Mouse (Mus musculus): ENCODE measurements around the gene Far2. TPM values are rescaled to one million over a fixed set of nuclear protein-coding genes. Genes with fewer than 3 reads are reported as not detected.

The Far2 gene
- total and polyA plus RNA-seq, 2 experiments: 0.02 TPM; not detected in 1

GRCm38 (mm10) chr6:148211897-148212680 lies 165.0 kb downstream of the Far2 start, which contains the start of gene Ergic2:
Ergic2 (minus strand) TSS chr6:148212374.
- H3K27me3 ChIP-seq (ENCODE audit: control insufficient read depth, insufficient read depth, low read length): no peaks in the 10 kb centered on the region
- peak within 1 kb of the TSS; percentile 86 for H3K4me3 ChIP-seq (ENCODE audit: insufficient read depth, low read depth, low read length)
- DNase-seq (ENCODE audit: extremely low read depth, low read depth, low spot score): peak; percentile 99
- WGBS: under 1% methylated on average over 61 of the region's 61 CpGs
- H3K36me3 ChIP-seq (ENCODE audit: control insufficient read depth, insufficient read depth, low read length): no peaks in the 10 kb centered on the region; the same call in 1 of the 2 replicates
- peak within 1 kb of the TSS; percentile 81 for H3K27ac ChIP-seq (replicated peaks; ENCODE audit: insufficient read depth, low read depth, low read length)
- peaks cover 18% of the 10 kb centered on the region for H3K4me1 ChIP-seq (ENCODE audit: control insufficient read depth, insufficient read depth, low read length)
- peak within 1 kb of the TSS; percentile 91 for H3K9ac ChIP-seq (ENCODE audit: low read depth, low read length)
- TF ChIP-seq POLR2A (IDR thresholded peaks at IDR 0.05; ENCODE audit: extremely low read depth, insufficient read depth, low read length) (peak; percentile 68), CTCF (IDR thresholded peaks at IDR 0.05; ENCODE audit: low read depth, low read length) (no peak)
- peaks cover 15% of the 10 kb centered on the region; the same call in 1 of the 2 replicates for H3K79me2 ChIP-seq (ENCODE audit: control insufficient read depth, insufficient read depth, low read length)

- H3K27me3 ChIP-seq (ENCODE audit: control insufficient read depth, insufficient read depth, low read length): no peaks in the 10 kb centered on the region
- no peak for TF ChIP-seq POLR2A (IDR thresholded peaks at IDR 0.05; ENCODE audit: extremely low read depth, insufficient read depth, low read length)
- TF ChIP-seq CTCF (IDR thresholded peaks at IDR 0.05; ENCODE audit: low read depth, low read length): peak; percentile 52
- H3K79me2 ChIP-seq (ENCODE audit: control insufficient read depth, insufficient read depth, low read length): peaks cover 7% of the 10 kb centered on the region; the same call in 1 of the 2 replicates
- peak; percentile 68 for DNase-seq (ENCODE audit: extremely low read depth, low read depth, low spot score)
- no peak overlapping the region for H3K4me3 ChIP-seq (ENCODE audit: insufficient read depth, low read depth, low read length)
- H3K4me1 ChIP-seq (ENCODE audit: control insufficient read depth, insufficient read depth, low read length): peaks cover 10% of the 10 kb centered on the region
- H3K36me3 ChIP-seq (ENCODE audit: control insufficient read depth, insufficient read depth, low read length): peaks cover 3% of the 10 kb centered on the region
- H3K9ac ChIP-seq (ENCODE audit: low read depth, low read length): no peak overlapping the region
- no peak overlapping the region for H3K27ac ChIP-seq (replicated peaks; ENCODE audit: insufficient read depth, low read depth, low read length)
- WGBS: 0% methylated on average over 5 of the region's 5 CpGs
Observed at GRCm38 (mm10) chr6:148214765-148215164, 167.7 kb downstream of the Far2 start.

DNA sequence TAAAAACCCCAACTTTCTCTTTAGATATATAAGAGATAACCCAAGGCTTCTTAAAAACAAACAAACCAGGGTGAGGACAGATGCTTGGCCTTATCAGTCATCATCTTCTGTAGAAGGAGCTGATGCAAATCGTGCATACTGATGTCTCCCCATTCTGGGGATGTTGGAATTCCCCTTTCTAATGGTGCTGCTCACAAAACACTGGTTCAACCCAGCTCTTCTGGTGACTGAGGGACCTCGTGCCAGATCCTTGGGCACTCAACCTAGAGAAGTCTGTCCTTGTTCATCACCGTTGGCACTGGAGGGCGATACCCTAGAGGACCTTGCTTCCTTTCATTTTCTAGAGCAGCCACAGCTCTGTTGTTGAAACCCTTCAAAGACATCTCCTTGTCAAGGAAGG lies 169.7 kb downstream of the Far2 start:
- Histone ChIP-seq H3K27me3 (ENCODE audit: control insufficient read depth, insufficient read depth, low read length) (no peaks in the 10 kb centered on the region), H3K4me1 (ENCODE audit: control insufficient read depth, insufficient read depth, low read length) (peaks cover 3% of the 10 kb centered on the region; the same call in 1 of the 2 replicates), H3K9ac (ENCODE audit: low read depth, low read length) (no peak overlapping the region), H3K27ac (replicated peaks; ENCODE audit: insufficient read depth, low read depth, low read length) (no peak overlapping the region), H3K4me3 (ENCODE audit: insufficient read depth, low read depth, low read length) (no peak overlapping the region), H3K79me2 (ENCODE audit: control insufficient read depth, insufficient read depth, low read length) (no peaks in the 10 kb centered on the region; the same call in 1 of the 2 replicates), H3K36me3 (ENCODE audit: control insufficient read depth, insufficient read depth, low read length) (peaks cover 3% of the 10 kb centered on the region)
- WGBS: 88% methylated on average over 4 of the region's 4 CpGs
- no peak for DNase-seq (ENCODE audit: extremely low read depth, low read depth, low spot score)
- TF ChIP-seq POLR2A (IDR thresholded peaks at IDR 0.05; ENCODE audit: extremely low read depth, insufficient read depth, low read length) (no peak), CTCF (IDR thresholded peaks at IDR 0.05; ENCODE audit: low read depth, low read length) (no peak)

DNA sequence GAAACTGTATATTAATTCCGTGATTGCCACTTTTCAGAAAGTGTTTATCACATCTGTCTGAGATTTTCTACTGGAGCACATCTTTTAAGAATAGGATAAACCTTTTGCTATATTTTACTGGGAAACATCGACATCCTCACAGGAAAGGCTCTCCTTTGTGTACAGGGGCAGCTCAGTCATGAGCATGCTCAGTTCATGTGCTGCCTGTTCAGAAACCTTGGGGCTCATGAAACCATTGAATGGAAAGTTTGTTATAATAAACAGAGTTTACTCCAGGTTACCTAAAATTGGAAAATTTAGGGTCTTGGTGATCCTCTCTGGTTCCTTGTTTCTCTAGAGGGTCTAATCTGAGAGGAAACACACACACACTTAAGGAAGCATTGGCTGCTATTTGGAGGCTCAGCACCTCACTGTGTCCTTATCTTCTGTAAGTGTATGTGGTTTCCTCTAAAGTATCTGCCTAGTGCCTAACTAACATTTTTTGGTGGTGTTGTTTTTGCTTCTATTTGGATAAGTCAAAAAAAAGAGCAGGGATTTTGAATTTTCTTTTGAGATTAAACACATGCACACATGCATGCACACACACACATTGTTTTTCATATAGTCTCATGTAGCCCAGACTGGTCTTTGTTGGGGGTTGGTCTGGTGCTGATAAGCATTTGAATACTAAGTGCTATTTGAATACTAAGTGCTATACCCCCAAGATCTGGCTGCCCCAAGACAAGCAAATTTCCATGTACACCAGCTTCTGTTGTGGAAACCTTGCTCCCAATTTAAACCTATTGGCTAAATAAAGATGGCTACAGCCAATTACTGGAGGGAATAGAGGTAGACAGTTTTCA lies 171.4 kb downstream of the Far2 start:
- Histone ChIP-seq H3K27ac (replicated peaks; ENCODE audit: insufficient read depth, low read depth, low read length) (no peak overlapping the region), H3K4me1 (ENCODE audit: control insufficient read depth, insufficient read depth, low read length) (no peaks in the 10 kb centered on the region), H3K79me2 (ENCODE audit: control insufficient read depth, insufficient read depth, low read length) (no peaks in the 10 kb centered on the region; the same call in 1 of the 2 replicates), H3K9ac (ENCODE audit: low read depth, low read length) (no peak overlapping the region), H3K36me3 (ENCODE audit: control insufficient read depth, insufficient read depth, low read length) (peaks cover 3% of the 10 kb centered on the region), H3K4me3 (ENCODE audit: insufficient read depth, low read depth, low read length) (no peak overlapping the region), H3K27me3 (ENCODE audit: control insufficient read depth, insufficient read depth, low read length) (no peaks in the 10 kb centered on the region)
- WGBS: 79% methylated on average over 2 of the region's 2 CpGs
- DNase-seq (ENCODE audit: extremely low read depth, low read depth, low spot score): no peak
- TF ChIP-seq CTCF (IDR thresholded peaks at IDR 0.05; ENCODE audit: low read depth, low read length): no peak
- TF ChIP-seq POLR2A (IDR thresholded peaks at IDR 0.05; ENCODE audit: extremely low read depth, insufficient read depth, low read length): no peak

DNA sequence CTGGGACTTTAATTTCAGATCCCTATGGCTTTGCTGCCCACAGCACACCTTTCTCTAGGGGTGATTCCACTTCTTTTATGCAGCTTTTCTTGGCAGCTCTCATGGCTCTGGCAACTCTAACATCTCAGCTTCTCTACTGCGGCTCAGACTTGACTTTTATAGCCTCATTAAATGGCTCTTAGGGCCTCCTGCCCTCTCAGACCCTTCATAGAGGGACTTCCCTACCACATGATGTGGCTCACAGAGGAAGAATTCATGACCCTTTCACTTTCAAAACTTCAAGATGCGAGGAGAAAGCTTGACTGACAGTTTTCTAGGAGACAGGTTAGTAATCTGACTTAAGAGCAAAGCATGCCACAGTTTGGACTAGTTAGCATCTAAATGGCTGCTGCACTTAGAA lies 175.6 kb downstream of the Far2 start:
- no peak overlapping the region for H3K4me3 ChIP-seq (ENCODE audit: insufficient read depth, low read depth, low read length)
- 89% methylated on average over 2 of the region's 2 CpGs for WGBS
- no peaks in the 10 kb centered on the region; the same call in 1 of the 2 replicates for H3K79me2 ChIP-seq (ENCODE audit: control insufficient read depth, insufficient read depth, low read length)
- H3K9ac ChIP-seq (ENCODE audit: low read depth, low read length): no peak overlapping the region
- no peaks in the 10 kb centered on the region for H3K27me3 ChIP-seq (ENCODE audit: control insufficient read depth, insufficient read depth, low read length)
- TF ChIP-seq CTCF (IDR thresholded peaks at IDR 0.05; ENCODE audit: low read depth, low read length) (no peak), POLR2A (IDR thresholded peaks at IDR 0.05; ENCODE audit: extremely low read depth, insufficient read depth, low read length) (no peak)
- H3K36me3 ChIP-seq (ENCODE audit: control insufficient read depth, insufficient read depth, low read length): peaks cover 3% of the 10 kb centered on the region
- H3K27ac ChIP-seq (replicated peaks; ENCODE audit: insufficient read depth, low read depth, low read length): no peak overlapping the region
- H3K4me1 ChIP-seq (ENCODE audit: control insufficient read depth, insufficient read depth, low read length): no peaks in the 10 kb centered on the region
- no peak for DNase-seq (ENCODE audit: extremely low read depth, low read depth, low spot score)
